Mouse (Mus musculus) thymus, adult 2 months (tissue): ENCODE measurements around the gene Cul7. TPM values are rescaled to one million over a fixed set of nuclear protein-coding genes. Genes with fewer than 3 reads are reported as not detected.

Source experiments
- DNase-seq: peaks from one replicate; pipeline ENCODE4 v3.0.0; 2021
- H3K27ac ChIP-seq: fragments of 200-500 bp; 2 replicates; pipeline ENCODE4 v1.5.1; 2012; ENCODE audit warnings: low read length, control low read depth; ENCODE audit not compliant: control insufficient read depth, insufficient read depth
- H3K27me3 ChIP-seq: fragments of 200-500 bp; 2 replicates; pipeline ENCODE4 v1.6.1; 2012; ENCODE audit warnings: mild to moderate bottlenecking, low read length, moderate library complexity, mixed read lengths; ENCODE audit not compliant: control insufficient read depth, insufficient read depth
- H3K36me3 ChIP-seq: fragments of 200-500 bp; 2 replicates; pipeline ENCODE4 v1.6.1; 2012; ENCODE audit warnings: mild to moderate bottlenecking, low read length, moderate library complexity; ENCODE audit not compliant: control insufficient read depth, insufficient read depth
- H3K4me1 ChIP-seq: fragments of 200-500 bp; replicated peaks from 2 replicates; pipeline ENCODE4 v1.6.1; 2012; ENCODE audit warnings: low read length; ENCODE audit not compliant: control insufficient read depth, insufficient read depth
- H3K4me3 ChIP-seq: fragments of 200-500 bp; 2 replicates; pipeline ENCODE4 v1.5.1; 2012; ENCODE audit warnings: mild to moderate bottlenecking, low read length, control low read depth, moderate library complexity; ENCODE audit not compliant: control insufficient read depth, insufficient read depth
- CTCF ChIP-seq: fragments of 200-500 bp; IDR thresholded peaks from 2 replicates; pipeline ENCODE4 v1.5.1; 2012; ENCODE audit warnings: mild to moderate bottlenecking, control low read depth, low read length, moderate library complexity, borderline replicate concordance; ENCODE audit not compliant: control insufficient read depth, poor library complexity, insufficient read depth; ENCODE audit errors: extremely low read depth
- POLR2A ChIP-seq: fragments of 200-500 bp; IDR thresholded peaks from 2 replicates; pipeline ENCODE4 v1.6.1; 2012; ENCODE audit warnings: mild to moderate bottlenecking, low read length, control low read depth, moderate library complexity; ENCODE audit not compliant: control insufficient read depth, poor library complexity, insufficient read depth; ENCODE audit errors: extremely low read depth
- WGBS: fragments of 180-500 bp; shearing (Covaris S2); methylation state at CpG from one replicate; pipeline ENCODE4 v1.1.7; 2018; 5-methylcytosine and 5-hydroxymethylcytosine counted together
- polyA plus RNA-seq: library from polyadenylated mRNA; depleted of rRNA; stranded (reverse); fragments of >200 nt; gene quantifications from 2 replicates; pipeline ENCODE4 v1.2.3, GENCODE M21; 2012

Gene Cul7
- polyA plus RNA-seq, 1 experiment: 47.9 TPM

GRCm38 (mm10) chr17:46702100-46702499 lies 52.0 kb downstream of the Cul7 start:
- H3K27ac ChIP-seq: no peak overlapping the region
- H3K36me3 ChIP-seq: no peaks in the 10 kb centered on the region
- TF ChIP-seq CTCF (no peak), POLR2A (no peak)
- 87% methylated on average over 12 of the region's 12 CpGs for WGBS
- DNase-seq: no peak
- H3K4me1 ChIP-seq: peaks cover 29% of the 10 kb centered on the region
- H3K4me3 ChIP-seq: no peak overlapping the region
- H3K27me3 ChIP-seq: no peaks in the 10 kb centered on the region

GRCm38 (mm10) chr17:46702506-46702905 lies 52.4 kb downstream of the Cul7 start:
- H3K4me1 ChIP-seq: peaks cover 29% of the 10 kb centered on the region
- 92% methylated on average over 5 of the region's 5 CpGs for WGBS
- TF ChIP-seq CTCF (no peak), POLR2A (no peak)
- H3K36me3 ChIP-seq: no peaks in the 10 kb centered on the region
- no peaks in the 10 kb centered on the region for H3K27me3 ChIP-seq
- H3K27ac ChIP-seq: no peak overlapping the region
- DNase-seq: no peak
- no peak overlapping the region for H3K4me3 ChIP-seq

GRCm38 (mm10) chr17:46703971-46704886 lies 54.1 kb downstream of the Cul7 start:
- 6% methylated on average over 40 of the region's 41 CpGs for WGBS
- DNase-seq: peak; percentile 26
- peaks cover 29% of the 10 kb centered on the region for H3K4me1 ChIP-seq
- H3K27ac ChIP-seq: peak overlapping the region; percentile 28; the same call in 1 of the 2 replicates
- TF ChIP-seq CTCF (no peak), POLR2A (no peak)
- peak overlapping the region; percentile 80 for H3K4me3 ChIP-seq
- no peaks in the 10 kb centered on the region for H3K27me3 ChIP-seq
- H3K36me3 ChIP-seq: no peaks in the 10 kb centered on the region

- Histone ChIP-seq H3K27me3 (no peaks in the 10 kb centered on the region), H3K36me3 (no peaks in the 10 kb centered on the region), H3K4me3 (peak within 1 kb of the TSS; percentile 80), H3K27ac (peak within 1 kb of the TSS; percentile 69), H3K4me1 (peaks cover 29% of the 10 kb centered on the region)
- under 1% methylated on average over 48 of the region's 48 CpGs for WGBS
- TF ChIP-seq CTCF: 0 out of 2 replicates have a peak, but pooled peaks have one; percentile 50
- peak; percentile 82 for TF ChIP-seq POLR2A
- DNase-seq: peak; percentile 96
Observed at GRCm38 (mm10) chr17:46704887-46705835, 55.0 kb downstream of the Cul7 start, which contains the start of gene Ppp2r5d. Gene Ppp2r5d, minus strand, starts transcription at chr17:46705111.

GRCm38 (mm10) chr17:46706375-46707089 lies 56.4 kb downstream of the Cul7 start:
- H3K36me3 ChIP-seq: no peaks in the 10 kb centered on the region
- no peak overlapping the region for H3K27ac ChIP-seq
- H3K27me3 ChIP-seq: no peaks in the 10 kb centered on the region
- no peak overlapping the region for H3K4me3 ChIP-seq
- no peak for TF ChIP-seq POLR2A
- TF ChIP-seq CTCF: no peak
- peaks cover 33% of the 10 kb centered on the region for H3K4me1 ChIP-seq
- no peak for DNase-seq
- WGBS: 95% methylated on average over 14 of the region's 14 CpGs
